Mouse (Mus musculus): ENCODE results near the gene Tex14.
"Not testable (repeated sequence)": the region's sequence is repeated elsewhere in the genome, so short reads cannot be mapped to it uniquely, and the experiment has no call there.

The Tex14 gene

GRCm38 (mm10) chr11:87404876-87405275 is at the start of gene Tex14, which contains the start of gene Rad51c:
Gene Tex14, plus strand, starts transcription at chr11:87405065.
Gene Rad51c, minus strand, starts transcription at chr11:87404954.
- peak in 1 of 2 experiments; percentile 49 for DNase-seq

- peak in 1 of 2 experiments; percentile 2 for DNase-seq
Measured at GRCm38 (mm10) chr11:87357317-87358300, 47.3 kb upstream of the Tex14 start.

- DNase-seq, result peak; percentile 74 to 80
Measured at GRCm38 (mm10) chr11:87358331-87359261, 46.3 kb upstream of the Tex14 start, which contains the start of gene Ppm1e. Gene Ppm1e, minus strand, starts transcription at chr11:87359023.

- no peak for DNase-seq
Measured at GRCm38 (mm10) chr11:87359262-87359612, 45.6 kb upstream of the Tex14 start.

- DNase-seq, result no peak
Measured at GRCm38 (mm10) chr11:87365120-87365519, 39.7 kb upstream of the Tex14 start.

- DNase-seq, result no peak
Measured at GRCm38 (mm10) chr11:87367061-87367460, 37.8 kb upstream of the Tex14 start.

GRCm38 (mm10) chr11:87367865-87368580 is 36.8 kb upstream of the Tex14 start:
- DNase-seq, result no peak

- no peak for DNase-seq
Measured at GRCm38 (mm10) chr11:87384551-87384950, 20.3 kb upstream of the Tex14 start.

GRCm38 (mm10) chr11:87385676-87386075 is 19.2 kb upstream of the Tex14 start:
- no peak for DNase-seq

GRCm38 (mm10) chr11:87393855-87394254 is 11.0 kb upstream of the Tex14 start:
- peak in 1 of 2 experiments; percentile 57 for DNase-seq

- no peak for DNase-seq
Measured at GRCm38 (mm10) chr11:87398402-87398801, 6.5 kb upstream of the Tex14 start.

- peak; percentile 95 for DNase-seq
Measured at GRCm38 (mm10) chr11:87404111-87404853, 583 bp upstream of the Tex14 start.

- not testable (repeated sequence) for DNase-seq
Measured at GRCm38 (mm10) chr11:87413412-87413811, 8.5 kb downstream of the Tex14 start.

GRCm38 (mm10) chr11:87416120-87416519 is 11.3 kb downstream of the Tex14 start:
- DNase-seq, result no peak

- no peak for DNase-seq
Measured at GRCm38 (mm10) chr11:87420861-87421260, 16.0 kb downstream of the Tex14 start.

GRCm38 (mm10) chr11:87421760-87422201 is 16.9 kb downstream of the Tex14 start:
- peak; percentile 14 to 65 for DNase-seq

- peak; percentile 82 to 90 for DNase-seq
Measured at GRCm38 (mm10) chr11:87422511-87423340, 17.9 kb downstream of the Tex14 start.

GRCm38 (mm10) chr11:87423551-87424325 is 18.9 kb downstream of the Tex14 start:
- DNase-seq, result no peak

GRCm38 (mm10) chr11:87426121-87426449 is 21.2 kb downstream of the Tex14 start:
- no peak for DNase-seq
